Mouse (Mus musculus): ENCODE data around the gene D11Wsu47e. TPM values are rescaled to one million over a fixed set of nuclear protein-coding genes. Genes with fewer than 3 reads are reported as not detected.

The D11Wsu47e gene
- 25.5 and 28.8 TPM in 2 replicates for polyA plus RNA-seq (2014; fragmentation: Nextera tagmentation; extraction: Ambion mirVana)

GRCm38 (mm10) chr11:113683957-113684706, at the start of gene D11Wsu47e, which contains the start of gene Fam104a:
Gene D11Wsu47e (plus strand): TSS chr11:113684412.
Gene Fam104a (minus strand): TSS chr11:113684155.
- Histone ChIP-seq H3K4me2 (ENCODE audit: low read length) (peak within 1 kb of the TSS; percentile 92), H3K4me1 (ENCODE audit: control insufficient read depth, insufficient read depth, low read length) (peaks cover 39% of the 10 kb centered on the region), H3K36me3 (ENCODE audit: control insufficient read depth, insufficient read depth, low read length) (peaks cover 17% of the 10 kb centered on the region), H3K9me3 (ENCODE audit: control insufficient read depth, low read length) (no peaks in the 10 kb centered on the region), H3K9ac (replicated peaks; ENCODE audit: low read length) (peak within 1 kb of the TSS; percentile 64), H3K27me3 (ENCODE audit: control insufficient read depth, insufficient read depth, low read length) (no peaks in the 10 kb centered on the region), H3K27ac (replicated peaks; ENCODE audit: low read depth, low read length) (peak within 1 kb of the TSS; percentile 91), H3K4me3 (replicated peaks; ENCODE audit: low read depth, low read length) (peak within 1 kb of the TSS; percentile 91)
- ATAC-seq (ENCODE audit: low FRiP score, low TSS enrichment) (peak; percentile 95), DNase-seq (peak; percentile 99)
- under 1% methylated on average over 73 of the region's 73 CpGs for WGBS

GRCm38 (mm10) chr11:113634699-113635121, 49.5 kb upstream of the D11Wsu47e start:
- Histone ChIP-seq H3K4me2 (ENCODE audit: low read length) (no peak overlapping the region), H3K4me1 (ENCODE audit: control insufficient read depth, insufficient read depth, low read length) (no peaks in the 10 kb centered on the region), H3K27ac (replicated peaks; ENCODE audit: low read depth, low read length) (no peak overlapping the region), H3K4me3 (replicated peaks; ENCODE audit: low read depth, low read length) (no peak overlapping the region), H3K27me3 (ENCODE audit: control insufficient read depth, insufficient read depth, low read length) (no peaks in the 10 kb centered on the region), H3K9ac (replicated peaks; ENCODE audit: low read length) (no peak overlapping the region), H3K36me3 (ENCODE audit: control insufficient read depth, insufficient read depth, low read length) (no peaks in the 10 kb centered on the region), H3K9me3 (ENCODE audit: control insufficient read depth, low read length) (0 out of 2 replicates have a peak, but pooled peaks cover 3% of the 10 kb centered on the region)
- ATAC-seq (ENCODE audit: low FRiP score, low TSS enrichment), result no peak
- no peak for DNase-seq
- 62% methylated on average over 10 of the region's 10 CpGs for WGBS

GRCm38 (mm10) chr11:113638680-113639079, 45.5 kb upstream of the D11Wsu47e start:
- Histone ChIP-seq H3K4me1 (ENCODE audit: control insufficient read depth, insufficient read depth, low read length) (no peaks in the 10 kb centered on the region), H3K4me3 (replicated peaks; ENCODE audit: low read depth, low read length) (no peak overlapping the region), H3K27me3 (ENCODE audit: control insufficient read depth, insufficient read depth, low read length) (no peaks in the 10 kb centered on the region), H3K36me3 (ENCODE audit: control insufficient read depth, insufficient read depth, low read length) (no peaks in the 10 kb centered on the region), H3K9me3 (ENCODE audit: control insufficient read depth, low read length) (0 out of 2 replicates have a peak, but pooled peaks cover 3% of the 10 kb centered on the region), H3K9ac (replicated peaks; ENCODE audit: low read length) (no peak overlapping the region), H3K27ac (replicated peaks; ENCODE audit: low read depth, low read length) (no peak overlapping the region), H3K4me2 (ENCODE audit: low read length) (no peak overlapping the region)
- ATAC-seq (ENCODE audit: low FRiP score, low TSS enrichment), result no peak
- 96% methylated on average over 12 of the region's 12 CpGs for WGBS
- no peak for DNase-seq

GRCm38 (mm10) chr11:113645181-113645580, 39.0 kb upstream of the D11Wsu47e start:
- Histone ChIP-seq H3K4me3 (replicated peaks; ENCODE audit: low read depth, low read length) (no peak overlapping the region), H3K4me1 (ENCODE audit: control insufficient read depth, insufficient read depth, low read length) (no peaks in the 10 kb centered on the region), H3K9me3 (ENCODE audit: control insufficient read depth, low read length) (no peaks in the 10 kb centered on the region), H3K4me2 (ENCODE audit: low read length) (no peak overlapping the region), H3K36me3 (ENCODE audit: control insufficient read depth, insufficient read depth, low read length) (no peaks in the 10 kb centered on the region), H3K27ac (replicated peaks; ENCODE audit: low read depth, low read length) (no peak overlapping the region), H3K27me3 (ENCODE audit: control insufficient read depth, insufficient read depth, low read length) (no peaks in the 10 kb centered on the region), H3K9ac (replicated peaks; ENCODE audit: low read length) (no peak overlapping the region)
- 83% methylated on average over 3 of the region's 3 CpGs for WGBS
- DNase-seq, result no peak
- ATAC-seq (ENCODE audit: low FRiP score, low TSS enrichment), result no peak

- Histone ChIP-seq H3K36me3 (ENCODE audit: control insufficient read depth, insufficient read depth, low read length) (peaks cover 16% of the 10 kb centered on the region), H3K4me1 (ENCODE audit: control insufficient read depth, insufficient read depth, low read length) (peaks cover 9% of the 10 kb centered on the region), H3K27me3 (ENCODE audit: control insufficient read depth, insufficient read depth, low read length) (no peaks in the 10 kb centered on the region), H3K4me3 (replicated peaks; ENCODE audit: low read depth, low read length) (no peak overlapping the region), H3K9ac (replicated peaks; ENCODE audit: low read length) (no peak overlapping the region; the same call in 1 of the 2 replicates), H3K4me2 (ENCODE audit: low read length) (no peak overlapping the region; the same call in 1 of the 2 replicates), H3K9me3 (ENCODE audit: control insufficient read depth, low read length) (no peaks in the 10 kb centered on the region), H3K27ac (replicated peaks; ENCODE audit: low read depth, low read length) (no peak overlapping the region)
- WGBS, result 4% methylated on average over 15 of the region's 15 CpGs
- peak; percentile 88 for DNase-seq
- ATAC-seq (ENCODE audit: low FRiP score, low TSS enrichment), result no peak
Measured at GRCm38 (mm10) chr11:113648152-113648551, 36.1 kb upstream of the D11Wsu47e start.

- Histone ChIP-seq H3K27me3 (ENCODE audit: control insufficient read depth, insufficient read depth, low read length) (no peaks in the 10 kb centered on the region), H3K27ac (replicated peaks; ENCODE audit: low read depth, low read length) (peak within 1 kb of the TSS; percentile 92), H3K36me3 (ENCODE audit: control insufficient read depth, insufficient read depth, low read length) (peaks cover 23% of the 10 kb centered on the region), H3K9ac (replicated peaks; ENCODE audit: low read length) (peak within 1 kb of the TSS; percentile 96), H3K9me3 (ENCODE audit: control insufficient read depth, low read length) (no peaks in the 10 kb centered on the region), H3K4me3 (replicated peaks; ENCODE audit: low read depth, low read length) (peak within 1 kb of the TSS; percentile 92), H3K4me2 (ENCODE audit: low read length) (peak within 1 kb of the TSS; percentile 67), H3K4me1 (ENCODE audit: control insufficient read depth, insufficient read depth, low read length) (peaks cover 9% of the 10 kb centered on the region)
- 40% methylated on average over 26 of the region's 26 CpGs for WGBS
- no peak for ATAC-seq (ENCODE audit: low FRiP score, low TSS enrichment)
- DNase-seq, result no peak
Measured at GRCm38 (mm10) chr11:113648690-113649352, 35.4 kb upstream of the D11Wsu47e start, which contains the start of gene Cog1. Gene Cog1 (plus strand): TSS chr11:113649169.

- Histone ChIP-seq H3K27me3 (ENCODE audit: control insufficient read depth, insufficient read depth, low read length) (no peaks in the 10 kb centered on the region), H3K4me3 (replicated peaks; ENCODE audit: low read depth, low read length) (peak within 1 kb of the TSS; percentile 92), H3K4me1 (ENCODE audit: control insufficient read depth, insufficient read depth, low read length) (peaks cover 9% of the 10 kb centered on the region), H3K27ac (replicated peaks; ENCODE audit: low read depth, low read length) (peak within 1 kb of the TSS; percentile 92), H3K36me3 (ENCODE audit: control insufficient read depth, insufficient read depth, low read length) (peaks cover 30% of the 10 kb centered on the region), H3K4me2 (ENCODE audit: low read length) (peak within 1 kb of the TSS; percentile 67), H3K9ac (replicated peaks; ENCODE audit: low read length) (peak within 1 kb of the TSS; percentile 96), H3K9me3 (ENCODE audit: control insufficient read depth, low read length) (no peaks in the 10 kb centered on the region)
- ATAC-seq (ENCODE audit: low FRiP score, low TSS enrichment), result peak; percentile 74
- peak; percentile 90 for DNase-seq
- WGBS, result under 1% methylated on average over 85 of the region's 91 CpGs
Measured at GRCm38 (mm10) chr11:113649353-113650210, 34.6 kb upstream of the D11Wsu47e start, which contains the start of gene Slc39a11. Gene Slc39a11 (minus strand): TSS chr11:113650079.
